Mouse (Mus musculus) E14TG2a.4 (cell line): ENCODE results near the gene Armc9.

Experiments used
- H3K27me3 ChIP-seq: 2 replicates; pipeline ENCODE4 v1.6.1; 2014; ENCODE audit warnings: low read length, control low read depth; ENCODE audit not compliant: insufficient read depth
- H3K36me3 ChIP-seq: 2 replicates; pipeline ENCODE4 v1.6.1; 2014; ENCODE audit warnings: low read length, control low read depth; ENCODE audit not compliant: insufficient read depth
- H3K4me1 ChIP-seq: replicated peaks from 2 replicates; pipeline ENCODE4 v1.6.1; 2014; ENCODE audit warnings: low read depth, low read length, control low read depth
- H3K4me3 ChIP-seq: replicated peaks from 2 replicates; pipeline ENCODE4 v1.5.1; 2014; ENCODE audit warnings: mild to moderate bottlenecking, low read length
- H3K9me3 ChIP-seq: 2 replicates; pipeline ENCODE4 v1.6.1; 2014; ENCODE audit warnings: low read length, control low read depth
- CTCF ChIP-seq: conservative IDR thresholded peaks from 2 replicates; pipeline ENCODE4 v1.5.1; 2014; ENCODE audit warnings: low read length
- NANOG ChIP-seq: IDR thresholded peaks from 2 replicates; pipeline ENCODE4 v1.6.1; 2014; ENCODE audit warnings: borderline replicate concordance, low read length, mixed read lengths
- POU5F1 ChIP-seq: IDR thresholded peaks from 2 replicates; pipeline ENCODE4 v1.6.1; 2014; ENCODE audit warnings: low read length, borderline replicate concordance

Armc9 gene

DNA sequence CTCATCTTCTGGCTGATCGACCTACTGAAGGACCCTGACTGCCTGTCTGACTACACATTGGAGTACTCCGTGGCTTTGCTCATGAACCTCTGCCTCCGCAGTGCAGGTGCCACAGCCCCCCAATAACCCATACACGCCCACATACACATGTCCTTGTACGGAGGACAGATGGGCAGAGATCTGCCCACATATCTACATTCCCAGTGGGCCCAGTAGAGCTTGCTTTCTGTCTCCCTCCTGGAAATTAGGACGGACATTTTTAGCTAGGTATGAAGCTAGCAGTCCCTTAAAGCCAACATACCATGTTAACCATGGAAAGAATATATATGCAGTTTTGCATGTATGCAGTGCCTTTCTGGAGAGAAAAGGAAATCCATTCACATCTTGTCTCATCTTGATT, 43.7 kb downstream of the Armc9 start:
- no peaks in the 10 kb centered on the region for H3K27me3 ChIP-seq
- no peaks in the 10 kb centered on the region for H3K9me3 ChIP-seq
- no peak overlapping the region for H3K4me3 ChIP-seq
- TF ChIP-seq CTCF (no peak), NANOG (no peak), POU5F1 (no peak)
- H3K36me3 ChIP-seq, result peaks cover 84% of the 10 kb centered on the region
- peaks cover 25% of the 10 kb centered on the region for H3K4me1 ChIP-seq

DNA sequence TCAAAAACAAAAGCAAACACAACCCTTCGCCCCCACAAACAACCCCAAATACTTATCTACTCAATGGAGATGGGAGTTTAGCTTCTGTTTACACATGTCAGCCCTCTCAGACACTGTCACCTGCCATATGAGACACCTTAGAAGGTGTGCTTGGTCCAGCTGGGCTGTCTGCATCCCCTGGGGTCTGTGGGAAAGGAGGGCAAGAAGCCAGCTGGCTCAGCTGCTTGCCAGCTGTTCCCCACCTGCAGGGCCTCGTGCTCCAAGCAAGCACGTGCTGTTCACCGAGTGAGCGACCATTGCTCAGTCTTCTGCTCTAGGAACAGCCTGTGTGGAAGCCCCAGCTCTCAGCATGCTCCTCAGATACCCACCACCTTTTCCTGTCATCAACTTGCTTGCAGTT, 44.4 kb downstream of the Armc9 start:
- H3K9me3 ChIP-seq, result no peaks in the 10 kb centered on the region
- no peaks in the 10 kb centered on the region for H3K27me3 ChIP-seq
- peaks cover 91% of the 10 kb centered on the region for H3K36me3 ChIP-seq
- H3K4me3 ChIP-seq, result no peak overlapping the region
- H3K4me1 ChIP-seq, result peaks cover 25% of the 10 kb centered on the region
- TF ChIP-seq NANOG (no peak), POU5F1 (no peak), CTCF (no peak)

DNA sequence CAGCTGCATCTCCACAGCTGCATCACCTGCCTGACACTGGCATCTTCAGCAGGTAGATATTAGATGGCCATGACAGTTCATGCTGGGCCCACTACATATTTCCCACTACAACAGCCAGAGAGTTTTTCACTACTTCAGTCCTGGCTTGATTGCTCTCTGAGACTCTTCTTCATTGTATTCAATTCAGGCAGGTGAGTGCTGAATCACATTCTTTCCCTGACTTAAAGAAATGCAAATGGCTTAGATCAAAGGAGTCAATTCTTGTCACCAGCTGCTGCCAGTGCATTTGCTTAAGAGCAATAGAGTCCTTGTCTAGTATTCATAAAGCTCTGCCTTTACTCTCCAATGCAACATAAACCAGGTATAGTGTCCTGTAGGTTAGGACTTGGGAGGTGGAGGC, 46.7 kb downstream of the Armc9 start:
- peaks cover 25% of the 10 kb centered on the region for H3K4me1 ChIP-seq
- no peaks in the 10 kb centered on the region for H3K9me3 ChIP-seq
- no peak for TF ChIP-seq CTCF
- peak; percentile 90 for TF ChIP-seq NANOG
- TF ChIP-seq POU5F1, result 0 out of 2 replicates have a peak, but pooled peaks have one; percentile 4
- H3K36me3 ChIP-seq, result peaks cover 92% of the 10 kb centered on the region
- no peaks in the 10 kb centered on the region for H3K27me3 ChIP-seq
- H3K4me3 ChIP-seq, result no peak overlapping the region

DNA sequence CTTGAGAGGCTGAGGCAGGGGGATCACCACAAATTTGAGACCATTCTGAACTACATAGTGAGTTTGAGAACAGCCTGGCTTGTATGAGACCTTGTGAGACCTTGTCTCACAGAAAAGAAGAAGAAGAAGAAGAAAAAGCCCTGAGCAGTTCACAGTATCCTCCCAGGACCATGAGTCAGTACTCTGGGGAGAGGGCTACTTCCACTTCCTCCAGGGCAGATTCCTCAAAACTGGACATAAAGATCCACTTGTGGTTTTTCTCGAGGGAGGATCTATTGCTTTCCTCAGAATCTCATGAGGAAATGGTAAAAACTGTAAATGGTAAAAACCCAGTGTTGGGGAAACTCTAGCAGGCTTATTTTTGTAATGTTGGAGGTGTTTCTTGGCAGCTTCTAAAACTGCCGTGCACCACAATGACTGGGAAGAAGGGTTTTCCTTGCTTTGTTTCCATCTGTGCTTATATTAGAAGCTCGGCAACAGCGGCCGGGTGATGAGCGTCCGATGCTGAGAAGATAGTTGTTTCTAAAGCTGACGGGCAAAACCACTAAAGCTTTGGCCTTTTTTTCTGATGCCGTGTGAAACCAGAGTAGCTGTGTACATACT, 48.1 kb downstream of the Armc9 start:
- Histone ChIP-seq H3K36me3 (peaks cover 86% of the 10 kb centered on the region), H3K4me1 (peaks cover 25% of the 10 kb centered on the region), H3K4me3 (no peak overlapping the region), H3K9me3 (no peaks in the 10 kb centered on the region), H3K27me3 (no peaks in the 10 kb centered on the region)
- TF ChIP-seq CTCF, result no peak
- TF ChIP-seq NANOG, result no peak
- TF ChIP-seq POU5F1, result no peak

DNA sequence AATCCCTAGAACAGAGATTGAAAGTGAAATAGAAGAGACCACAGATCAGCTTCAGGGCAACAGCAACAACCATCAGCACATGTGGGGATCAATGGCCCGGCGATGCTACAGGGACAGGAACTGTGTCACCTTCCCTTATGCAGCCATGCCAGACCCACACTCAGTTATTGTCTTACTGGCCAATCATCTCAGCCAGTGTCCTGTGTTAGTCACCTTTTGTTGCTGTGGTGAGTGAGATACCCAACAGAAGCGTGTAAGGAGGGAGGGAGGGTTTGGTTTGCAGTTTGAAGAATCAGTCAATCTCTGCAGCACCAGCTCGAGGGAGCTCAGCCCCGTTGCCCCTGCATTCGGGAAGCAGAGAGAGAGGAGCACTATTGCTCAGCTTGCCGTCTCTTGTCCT, 56.1 kb downstream of the Armc9 start:
- Histone ChIP-seq H3K27me3 (no peaks in the 10 kb centered on the region), H3K4me3 (no peak overlapping the region), H3K9me3 (no peaks in the 10 kb centered on the region), H3K36me3 (peaks cover 65% of the 10 kb centered on the region), H3K4me1 (peaks cover 10% of the 10 kb centered on the region)
- TF ChIP-seq POU5F1, result no peak
- no peak for TF ChIP-seq NANOG
- no peak for TF ChIP-seq CTCF

DNA sequence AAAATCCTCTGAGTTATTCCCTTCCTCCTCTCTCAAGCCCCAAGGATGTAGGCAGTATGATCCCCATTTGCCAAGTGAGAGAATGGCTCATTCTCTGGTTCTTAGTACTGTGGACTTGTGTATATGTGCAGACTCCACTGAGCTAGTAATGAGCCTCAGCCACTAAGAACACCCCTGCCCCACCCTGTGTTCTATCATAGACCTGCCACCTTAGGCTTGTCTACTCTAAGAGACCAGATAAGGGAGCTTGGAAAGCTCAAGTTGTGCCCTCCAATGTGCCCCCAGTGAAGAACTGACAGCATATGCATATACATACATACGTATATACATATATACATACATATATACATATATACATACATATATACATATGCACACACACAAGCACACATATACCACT, 56.9 kb downstream of the Armc9 start:
- Histone ChIP-seq H3K36me3 (peaks cover 61% of the 10 kb centered on the region), H3K4me3 (no peak overlapping the region), H3K4me1 (peaks cover 13% of the 10 kb centered on the region), H3K9me3 (no peaks in the 10 kb centered on the region), H3K27me3 (no peaks in the 10 kb centered on the region)
- TF ChIP-seq CTCF (no peak), POU5F1 (no peak), NANOG (no peak)

DNA sequence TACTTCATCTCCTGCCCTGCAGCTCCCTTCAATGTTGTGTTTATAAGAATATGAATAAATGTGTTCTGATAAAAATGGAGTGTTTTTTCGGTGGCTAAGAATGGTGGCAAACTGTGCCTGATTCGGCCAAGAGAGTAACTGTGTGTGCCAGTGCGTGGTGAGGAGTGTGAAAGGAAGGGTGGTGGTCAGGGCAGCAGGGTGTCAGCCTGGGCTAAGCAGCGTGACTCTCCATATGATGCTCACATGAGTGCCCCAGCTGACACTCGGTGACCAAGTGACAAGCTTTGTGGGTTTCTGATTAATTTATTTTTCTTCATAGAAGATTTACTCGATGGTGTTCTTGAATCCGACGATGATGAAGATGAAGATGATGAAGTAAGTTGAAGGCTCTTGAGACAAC, 58.2 kb downstream of the Armc9 start:
- TF ChIP-seq CTCF (no peak), NANOG (no peak), POU5F1 (no peak)
- Histone ChIP-seq H3K36me3 (peaks cover 59% of the 10 kb centered on the region), H3K4me3 (no peak overlapping the region), H3K27me3 (no peaks in the 10 kb centered on the region), H3K9me3 (no peaks in the 10 kb centered on the region), H3K4me1 (peaks cover 23% of the 10 kb centered on the region)

DNA sequence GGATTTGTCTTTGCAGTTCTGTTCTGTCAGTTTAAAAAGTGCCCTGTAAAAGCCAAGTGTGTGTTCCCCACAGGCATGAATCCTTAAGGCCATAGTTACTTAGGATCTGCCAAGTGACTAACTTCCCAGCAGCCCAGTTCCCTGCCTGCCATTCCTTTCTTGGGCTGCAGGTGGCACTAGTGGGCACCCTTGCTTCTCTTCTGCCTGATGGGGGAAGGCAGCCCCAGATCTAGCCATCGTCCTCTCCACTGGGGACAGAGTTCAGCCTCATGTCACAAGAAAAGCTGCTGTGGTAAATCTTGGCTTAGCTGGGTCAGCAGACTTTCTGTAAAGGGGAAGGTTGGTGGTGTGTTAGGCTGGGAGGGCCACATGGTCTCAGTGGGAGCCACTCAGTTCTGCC, 59.6 kb downstream of the Armc9 start:
- H3K27me3 ChIP-seq, result no peaks in the 10 kb centered on the region
- peaks cover 44% of the 10 kb centered on the region for H3K36me3 ChIP-seq
- peaks cover 38% of the 10 kb centered on the region for H3K4me1 ChIP-seq
- H3K4me3 ChIP-seq, result no peak overlapping the region
- no peaks in the 10 kb centered on the region for H3K9me3 ChIP-seq
- peak; percentile 99 for TF ChIP-seq CTCF
- TF ChIP-seq NANOG, result no peak

DNA sequence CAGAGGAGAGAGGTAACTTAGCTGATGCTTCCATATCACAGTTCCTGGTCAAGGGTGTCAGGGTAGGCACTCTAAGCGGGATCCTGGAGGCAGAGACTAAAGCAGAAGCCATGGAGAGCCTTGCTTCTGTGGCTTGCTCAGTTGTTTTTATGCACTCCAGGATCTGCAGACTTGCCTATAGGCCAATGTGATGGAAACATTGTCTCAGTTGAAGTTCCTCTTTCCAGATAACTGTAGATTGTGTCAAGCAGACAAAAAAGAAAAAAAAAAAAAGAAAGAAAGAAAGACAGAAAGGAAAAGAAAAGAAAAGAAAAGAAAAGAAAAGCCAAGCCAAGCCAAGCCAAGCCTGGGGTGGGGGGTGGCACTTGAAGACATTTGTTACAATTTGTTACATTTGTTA, 60.7 kb downstream of the Armc9 start:
- Histone ChIP-seq H3K4me1 (peaks cover 43% of the 10 kb centered on the region), H3K4me3 (no peak overlapping the region), H3K36me3 (peaks cover 40% of the 10 kb centered on the region), H3K27me3 (no peaks in the 10 kb centered on the region), H3K9me3 (no peaks in the 10 kb centered on the region)
- TF ChIP-seq CTCF (no peak), POU5F1 (no peak), NANOG (no peak)
